Mouse (Mus musculus): ENCODE results near the gene Lsm8.

- TF ChIP-seq CTCF (IDR thresholded peaks at IDR 0.05; ENCODE audit: extremely low read depth, insufficient read depth, insufficient read length, insufficient replicate concordance) (no peak), POLR2A (IDR thresholded peaks at IDR 0.05; ENCODE audit: low read depth, low read length) (no peak)
Measured at GRCm38 (mm10) chr6:18855323-18855722, 6.9 kb downstream of the Lsm8 start.
